Mouse (Mus musculus) brain, embryonic 14.5 days (tissue): ENCODE results near the gene Rab5c.

Experiments
- CTCF ChIP-seq: fragments of 200-500 bp; IDR thresholded peaks from 2 replicates; pipeline ENCODE4 v1.5.1; 2012; ENCODE audit warnings: inconsistent platforms, mild to moderate bottlenecking, moderate library complexity, borderline replicate concordance; ENCODE audit not compliant: insufficient read depth, insufficient read length; ENCODE audit errors: extremely low read depth
- POLR2A ChIP-seq: fragments of 200-500 bp; IDR thresholded peaks from 2 replicates; pipeline ENCODE4 v1.6.1; 2012; ENCODE audit warnings: mild to moderate bottlenecking, inconsistent platforms, borderline replicate concordance; ENCODE audit not compliant: poor library complexity, insufficient read depth, insufficient read length, severe bottlenecking; ENCODE audit errors: extremely low read depth

DNA sequence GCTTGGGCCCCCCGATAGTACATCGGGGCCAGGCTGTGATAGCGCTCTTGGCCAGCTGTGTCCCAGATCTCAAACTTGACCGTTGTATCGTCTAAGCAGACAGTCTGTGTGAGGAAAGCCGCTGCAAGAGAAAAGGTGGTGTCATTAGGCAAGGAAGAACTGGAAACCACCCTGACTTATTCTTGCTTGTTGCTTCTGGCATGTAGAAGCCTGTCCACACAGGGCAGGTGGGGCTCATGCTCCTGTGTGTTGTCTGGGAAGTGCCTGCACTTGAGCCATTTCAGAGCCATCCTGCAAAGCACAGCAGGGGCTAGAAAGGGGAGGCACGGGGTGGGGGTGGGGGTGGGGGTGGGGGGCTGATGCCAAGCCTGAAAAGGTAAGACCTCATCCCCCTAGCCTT lies 19.6 kb downstream of the Rab5c start:
- TF ChIP-seq POLR2A = no peak
- no peak for TF ChIP-seq CTCF
